ENCODE assay signal across 11 mouse cellular contexts in genomic region chr2:109678454-109678853, GRCm38 (mm10). TPM values are rescaled to one million over a fixed set of nuclear protein-coding genes. Genes with fewer than 3 reads are reported as not detected.
DNase-seq lines count a peak whose midpoint lies in the region; ATAC-seq and TF ChIP-seq lines count a peak whose summit lies in the region.
"Had no signal": no experiment of that assay in that cellular context is flagged by ENCODE, and none has a peak within 500 bp of the region (broad histone marks: within the 10 kb centered on the region; RNA-seq: fewer than 3 reads in every experiment).

No protein-coding gene starts in this region.

- no peaks in the 10 kb centered on the region for H3K9me3 ChIP-seq in kidney, embryonic 14.5 days (ENCODE audit: control insufficient read depth, low read length)
- H3K9me3 ChIP-seq in embryonic facial prominence, embryonic 14.5 days (ENCODE audit: control insufficient read depth, low read length): no peaks in the 10 kb centered on the region
- H3K9me3 ChIP-seq in intestine, embryonic 16.5 days (ENCODE audit: control insufficient read depth, low read length): no peaks in the 10 kb centered on the region

- no peak overlapping the region for H3K9ac ChIP-seq in kidney, embryonic 14.5 days (ENCODE audit: low read depth, low read length)
- peak overlapping the region; percentile 26; the same call in 1 of the 2 replicates for H3K9ac ChIP-seq in embryonic facial prominence, embryonic 14.5 days (ENCODE audit: low read depth, low read length)
- H3K9ac ChIP-seq in intestine, embryonic 16.5 days (ENCODE audit: low read depth, low read length): no peak overlapping the region

- WGBS in kidney, embryonic 14.5 days: 3% methylated on average over 8 of the region's 8 CpGs
- 4% methylated on average over 8 of the region's 8 CpGs for WGBS in kidney, adult 2 months
- 5% methylated on average over 8 of the region's 8 CpGs for WGBS in embryonic facial prominence, embryonic 14.5 days
- 5% methylated on average over 8 of the region's 8 CpGs for WGBS in intestine, embryonic 16.5 days

- H3K4me3 ChIP-seq in kidney, embryonic 14.5 days (ENCODE audit: low read length): peak overlapping the region; percentile 28
- H3K4me3 ChIP-seq in kidney, adult 2 months (ENCODE audit: insufficient read depth, low read depth, low read length): no peak overlapping the region
- peak overlapping the region; percentile 47 for H3K4me3 ChIP-seq in embryonic facial prominence, embryonic 14.5 days (ENCODE audit: low read depth, low read length)
- peak overlapping the region; percentile 48 for H3K4me3 ChIP-seq in intestine, embryonic 16.5 days (ENCODE audit: low read length)
- peak overlapping the region; percentile 40 for H3K4me3 ChIP-seq in myocyte

- H3K79me2 ChIP-seq in myocyte (ENCODE audit: control insufficient read depth, insufficient read depth): no peaks in the 10 kb centered on the region

- ATAC-seq in kidney, embryonic 14.5 days (ENCODE audit: low FRiP score, low TSS enrichment): no peak
- no peak for ATAC-seq in embryonic facial prominence, embryonic 14.5 days (ENCODE audit: low read depth)
- no peak for ATAC-seq in intestine, embryonic 16.5 days

- peaks cover 13% of the 10 kb centered on the region for H3K4me1 ChIP-seq in kidney, embryonic 14.5 days (ENCODE audit: control insufficient read depth, insufficient read depth, low read length)
- no peaks in the 10 kb centered on the region; the same call in 1 of the 2 replicates for H3K4me1 ChIP-seq in kidney, adult 2 months (ENCODE audit: control insufficient read depth, insufficient read depth, low read length)
- peaks cover 18% of the 10 kb centered on the region for H3K4me1 ChIP-seq in embryonic facial prominence, embryonic 14.5 days (ENCODE audit: control insufficient read depth, insufficient read depth, low read length)
- peaks cover 12% of the 10 kb centered on the region for H3K4me1 ChIP-seq in intestine, embryonic 16.5 days (ENCODE audit: control insufficient read depth, insufficient read depth, low read length)

- H3ac ChIP-seq in myocyte (ENCODE audit: control insufficient read depth, insufficient read length): no peak overlapping the region

- no peak overlapping the region for H3K27ac ChIP-seq in kidney, embryonic 14.5 days (ENCODE audit: low read depth, low read length)
- H3K27ac ChIP-seq in kidney, adult 2 months (ENCODE audit: insufficient read depth, low read depth, low read length): no peak overlapping the region
- no peak overlapping the region for H3K27ac ChIP-seq in embryonic facial prominence, embryonic 14.5 days (replicated peaks; ENCODE audit: low read depth, low read length)
- H3K27ac ChIP-seq in intestine, embryonic 16.5 days (ENCODE audit: low read length): no peak overlapping the region
- H3K27ac ChIP-seq: macrophage had no signal

- H3K4me2 ChIP-seq in kidney, embryonic 14.5 days (replicated peaks; ENCODE audit: low read depth, low read length): peak overlapping the region; percentile 67
- peak overlapping the region; percentile 89 for H3K4me2 ChIP-seq in embryonic facial prominence, embryonic 14.5 days (ENCODE audit: low read depth, low read length)
- H3K4me2 ChIP-seq in intestine, embryonic 16.5 days (ENCODE audit: low read depth, low read length): peak overlapping the region; percentile 75
- H3K4me2 ChIP-seq in myocyte (ENCODE audit: low read depth): peak overlapping the region; percentile 93

- DNase-seq in kidney, adult 2 months: no peak
- no peak for DNase-seq in embryonic facial prominence, embryonic 14.5 days (ENCODE audit: low spot score)
- DNase-seq in left cerebral cortex, postnatal 4 days: no peak
- no peak for DNase-seq in kidney, adult 8-10 months
- DNase-seq in c-Kit-positive CD71-positive TER-119-positive erythroid progenitor cells, embryonic 14.5 days (ENCODE audit: low spot score): no peak

- no peaks in the 10 kb centered on the region for H3K36me3 ChIP-seq in kidney, embryonic 14.5 days (ENCODE audit: control insufficient read depth, insufficient read depth, low read length)
- no peaks in the 10 kb centered on the region for H3K36me3 ChIP-seq in kidney, adult 2 months (ENCODE audit: control insufficient read depth, insufficient read depth, low read length)
- H3K36me3 ChIP-seq in embryonic facial prominence, embryonic 14.5 days (ENCODE audit: control insufficient read depth, insufficient read depth, low read length): no peaks in the 10 kb centered on the region
- no peaks in the 10 kb centered on the region for H3K36me3 ChIP-seq in intestine, embryonic 16.5 days (ENCODE audit: control insufficient read depth, insufficient read depth, low read length)
- no peaks in the 10 kb centered on the region for H3K36me3 ChIP-seq in myocyte (ENCODE audit: control insufficient read depth, insufficient read depth)

- peaks cover 61% of the 10 kb centered on the region for H3K27me3 ChIP-seq in kidney, embryonic 14.5 days (ENCODE audit: control insufficient read depth, insufficient read depth, low read length)
- H3K27me3 ChIP-seq in kidney, adult 2 months (replicated peaks; ENCODE audit: control insufficient read depth, insufficient read depth, low read length): peaks cover 12% of the 10 kb centered on the region; the same call in 1 of the 2 replicates
- H3K27me3 ChIP-seq in embryonic facial prominence, embryonic 14.5 days (replicated peaks; ENCODE audit: control insufficient read depth, insufficient read depth, low read length): peaks cover 50% of the 10 kb centered on the region
- peaks cover 47% of the 10 kb centered on the region for H3K27me3 ChIP-seq in intestine, embryonic 16.5 days (replicated peaks; ENCODE audit: control insufficient read depth, insufficient read depth, low read length)
- H3K27me3 ChIP-seq in myocyte (ENCODE audit: control insufficient read depth, insufficient read depth, insufficient read length): no peaks in the 10 kb centered on the region

- intact Hi-C loops in left cerebral cortex, postnatal 4 days (cut with DNase I): loop anchor here (5.0 kb wide), 1 partner anchor 396 kb away; the partner anchor contains the start of genes Kif18a and Mettl15

- TF ChIP-seq CTCF in kidney, adult 2 months (conservative IDR thresholded peaks at IDR 0.05; ENCODE audit: insufficient read depth, insufficient read length, low read depth, low read length): no peak

- TF ChIP-seq POLR2A in kidney, adult 2 months (IDR thresholded peaks at IDR 0.05; ENCODE audit: low read depth, low read length): no peak
- no peak for TF ChIP-seq POLR2A in myocyte (IDR thresholded peaks at IDR 0.05; ENCODE audit: insufficient read length, low read depth)

TF ChIP-seq in myocyte, 11 proteins besides CTCF, POLR2A, EP300 and RAD21:
- TF ChIP-seq TCF12 (IDR thresholded peaks at IDR 0.05; ENCODE audit: insufficient read depth, poor library complexity, severe bottlenecking) (no peak), E2F4 (IDR thresholded peaks at IDR 0.05; ENCODE audit: insufficient read depth) (no peak), TCF3 (IDR thresholded peaks at IDR 0.05; ENCODE audit: insufficient read length, low read depth) (no peak), USF1 (IDR thresholded peaks at IDR 0.05; ENCODE audit: low read depth) (no peak), SRF (IDR thresholded peaks at IDR 0.05; ENCODE audit: control insufficient read depth, insufficient read length, low read depth) (no peak), POLR2AphosphoS2 (IDR thresholded peaks at IDR 0.05; ENCODE audit: insufficient read length, low read depth) (no peak), MYOD1 (IDR thresholded peaks at IDR 0.05; ENCODE audit: control insufficient read depth in 1 of 3, insufficient read length in 2 of 3, low read depth in 2 of 3) (no peak), MYOG (IDR thresholded peaks at IDR 0.05; ENCODE audit: control insufficient read depth in 1 of 3, insufficient read depth in 1 of 3, insufficient read length in 2 of 3, low read depth in 2 of 3) (no peak), MAX (IDR thresholded peaks at IDR 0.05; ENCODE audit: low read depth) (no peak), CEBPB (IDR thresholded peaks at IDR 0.05; ENCODE audit: insufficient read depth, poor library complexity, severe bottlenecking) (no peak), REST (IDR thresholded peaks at IDR 0.05; ENCODE audit: insufficient read depth, insufficient read length) (no peak)

RNA-seq across cellular contexts. Expression of gene Bdnf, which starts 4.0 kb away (rescaled TPM):
- 0.67 and 0.79 TPM in 2 replicates for polyA plus RNA-seq in kidney, embryonic 14.5 days (2014; fragmentation: Nextera tagmentation; extraction: Ambion mirVana)
- polyA plus RNA-seq in kidney, adult 2 months (2012; rRNA removed): 1.2 and 1.4 TPM in 2 replicates
- 3.2 and 3.6 TPM in 2 replicates for polyA plus RNA-seq in embryonic facial prominence, embryonic 14.5 days (2014; fragmentation: Nextera tagmentation; extraction: Ambion mirVana)
- polyA plus RNA-seq in intestine, embryonic 16.5 days (2015; fragmentation: Nextera tagmentation; extraction: Ambion mirVana): 2.1 and 2.2 TPM in 2 replicates
- polyA plus RNA-seq in myocyte (2012; fragmentation: generic; extraction: Trizol): 3.3 TPM
- total RNA-seq in left cerebral cortex, postnatal 4 days (2021): 1 to 10 TPM; 3.7 to 5.0 TPM
- total RNA-seq: MEL had no signal
- polyA plus RNA-seq: macrophage; small intestine, adult 2 months had no signal
